Mouse (Mus musculus) kidney, postnatal 0 days (tissue): Measurements from ENCODE around the gene Mtf2. TPM values are rescaled to one million over a fixed set of nuclear protein-coding genes. Genes with fewer than 3 reads are reported as not detected.

Experiments used
- ATAC-seq: fragments of 200-750 bp; cut with Nextera tagmentation; replicated peaks from 2 replicates; pipeline ENCODE4 v1.8.0; 2017; ENCODE audit warnings: low read depth, moderate number of reproducible peaks, moderate TSS enrichment, moderate library complexity; ENCODE audit not compliant: low FRiP score
- DNase-seq: peaks from one replicate; pipeline ENCODE4 v3.0.0-alpha.2; 2016; ENCODE audit warnings: low spot score
- H3K27ac ChIP-seq: fragments of 300-500 bp; sonication (generic); 2 replicates; pipeline ENCODE4 v1.5.1; 2014; ENCODE audit warnings: mild to moderate bottlenecking
- H3K27me3 ChIP-seq: fragments of 300-500 bp; sonication (generic); 2 replicates; pipeline ENCODE4 v1.6.1; 2014; ENCODE audit warnings: low read length, mixed read lengths; ENCODE audit not compliant: insufficient read depth
- H3K36me3 ChIP-seq: fragments of 300-500 bp; sonication (generic); 2 replicates; pipeline ENCODE4 v1.6.1; 2014; ENCODE audit warnings: low read length, mixed read lengths; ENCODE audit not compliant: insufficient read depth
- H3K4me1 ChIP-seq: fragments of 300-500 bp; sonication (generic); replicated peaks from 2 replicates; pipeline ENCODE4 v1.6.1; 2014; ENCODE audit warnings: antibody characterized with exemption, low read length, mixed read lengths; ENCODE audit not compliant: insufficient read depth
- H3K4me2 ChIP-seq: fragments of 300-500 bp; sonication (generic); 2 replicates; pipeline ENCODE4 v1.6.1; 2014; ENCODE audit warnings: mild to moderate bottlenecking, low read length, moderate library complexity, mixed read lengths
- H3K4me3 ChIP-seq: fragments of 300-500 bp; sonication (generic); replicated peaks from 2 replicates; pipeline ENCODE4 v1.5.1; 2014; ENCODE audit warnings: low read depth, low read length
- H3K9ac ChIP-seq: fragments of 300-500 bp; sonication (generic); 2 replicates; pipeline ENCODE4 v1.6.1; 2014; ENCODE audit warnings: low read depth, low read length
- H3K9me3 ChIP-seq: fragments of 300-500 bp; sonication (generic); replicated peaks from 2 replicates; pipeline ENCODE4 v1.6.1; 2016; ENCODE audit warnings: low read length, inconsistent platforms, mixed read lengths
- CTCF ChIP-seq: IDR thresholded peaks from 2 replicates; pipeline ENCODE4 v1.5.1; 2016; ENCODE audit warnings: antibody characterized with exemption, low read depth, mild to moderate bottlenecking, moderate library complexity
- whole genome bisulfite sequencing: fragments of 180-500 bp; shearing (Covaris S2); extraction: QIAGEN DNeasy Blood & Tissue Kit; methylation state at CpG from one replicate; pipeline ENCODE4 v1.1.7; 2014; 5-methylcytosine and 5-hydroxymethylcytosine counted together
- polyA plus RNA-seq: library from polyadenylated mRNA; unstranded; fragments of >200 nt; fragmentation: Nextera tagmentation; extraction: Ambion mirVana; gene quantifications from 2 replicates; pipeline ENCODE4 v1.2.1, GENCODE M21; 2015

Mtf2 gene
- polyA plus RNA-seq, 1 experiment from 2014 or later = 65.8 TPM

- TF ChIP-seq CTCF = peak; percentile 47; the same call in 1 of the 2 replicates
- no peak overlapping the region for H3K27ac ChIP-seq
- 83% methylated on average over 2 of the region's 2 CpGs for WGBS
- H3K4me3 ChIP-seq = no peak overlapping the region
- DNase-seq (no peak), ATAC-seq (no peak)
- H3K36me3 ChIP-seq = no peaks in the 10 kb centered on the region
- H3K9me3 ChIP-seq = no peaks in the 10 kb centered on the region
- no peak overlapping the region for H3K9ac ChIP-seq
- H3K4me2 ChIP-seq = no peak overlapping the region
- H3K27me3 ChIP-seq = no peaks in the 10 kb centered on the region
- H3K4me1 ChIP-seq = no peaks in the 10 kb centered on the region
Observed at GRCm38 (mm10) chr5:108029968-108030367, 35.5 kb upstream of the Mtf2 start.

- ATAC-seq (no peak), DNase-seq (no peak)
- no peak for TF ChIP-seq CTCF
- Histone ChIP-seq H3K9ac (no peak overlapping the region), H3K4me3 (no peak overlapping the region), H3K4me2 (no peak overlapping the region), H3K36me3 (no peaks in the 10 kb centered on the region), H3K27ac (no peak overlapping the region), H3K27me3 (no peaks in the 10 kb centered on the region), H3K4me1 (no peaks in the 10 kb centered on the region), H3K9me3 (no peaks in the 10 kb centered on the region)
- 96% methylated on average over 4 of the region's 4 CpGs for WGBS
Observed at GRCm38 (mm10) chr5:108031267-108031666, 34.2 kb upstream of the Mtf2 start.

- 29% methylated on average over 3 of the region's 4 CpGs for WGBS
- no peaks in the 10 kb centered on the region for H3K27me3 ChIP-seq
- peak; percentile 81 for TF ChIP-seq CTCF
- H3K36me3 ChIP-seq = no peaks in the 10 kb centered on the region
- no peak overlapping the region for H3K9ac ChIP-seq
- peak; percentile 91 for DNase-seq
- H3K4me3 ChIP-seq = no peak overlapping the region
- H3K4me2 ChIP-seq = no peak overlapping the region
- ATAC-seq = 0 out of 2 replicates have a peak, but pooled peaks have one; percentile 7
- H3K27ac ChIP-seq = no peak overlapping the region
- no peaks in the 10 kb centered on the region for H3K4me1 ChIP-seq
- H3K9me3 ChIP-seq = no peaks in the 10 kb centered on the region
Observed at GRCm38 (mm10) chr5:108034194-108034593, 31.3 kb upstream of the Mtf2 start.

GRCm38 (mm10) chr5:108035523-108035922 is 30.0 kb upstream of the Mtf2 start:
- Histone ChIP-seq H3K4me3 (no peak overlapping the region), H3K4me2 (no peak overlapping the region), H3K4me1 (no peaks in the 10 kb centered on the region), H3K36me3 (no peaks in the 10 kb centered on the region), H3K27ac (no peak overlapping the region), H3K27me3 (no peaks in the 10 kb centered on the region), H3K9ac (no peak overlapping the region), H3K9me3 (no peaks in the 10 kb centered on the region)
- DNase-seq (no peak), ATAC-seq (no peak)
- TF ChIP-seq CTCF = no peak
- WGBS = 8% methylated on average over 2 of the region's 2 CpGs

GRCm38 (mm10) chr5:108042061-108042460 is 23.4 kb upstream of the Mtf2 start:
- no peaks in the 10 kb centered on the region for H3K36me3 ChIP-seq
- H3K9ac ChIP-seq = no peak overlapping the region
- no peaks in the 10 kb centered on the region for H3K4me1 ChIP-seq
- no peak overlapping the region for H3K27ac ChIP-seq
- DNase-seq (no peak), ATAC-seq (no peak)
- 87% methylated on average over 5 of the region's 5 CpGs for WGBS
- no peak for TF ChIP-seq CTCF
- H3K27me3 ChIP-seq = no peaks in the 10 kb centered on the region
- no peaks in the 10 kb centered on the region for H3K9me3 ChIP-seq
- H3K4me3 ChIP-seq = no peak overlapping the region
- H3K4me2 ChIP-seq = no peak overlapping the region

- no peak for DNase-seq
- H3K27me3 ChIP-seq = no peaks in the 10 kb centered on the region
- no peaks in the 10 kb centered on the region for H3K9me3 ChIP-seq
- no peak overlapping the region for H3K4me2 ChIP-seq
- WGBS = 17% methylated on average over 1 of the region's 1 CpGs
- no peak for TF ChIP-seq CTCF
- no peaks in the 10 kb centered on the region for H3K36me3 ChIP-seq
- no peaks in the 10 kb centered on the region for H3K4me1 ChIP-seq
- H3K9ac ChIP-seq = no peak overlapping the region
- no peak for ATAC-seq
- no peak overlapping the region for H3K27ac ChIP-seq
- no peak overlapping the region for H3K4me3 ChIP-seq
Observed at GRCm38 (mm10) chr5:108043908-108044307, 21.6 kb upstream of the Mtf2 start.

- Histone ChIP-seq H3K9me3 (no peaks in the 10 kb centered on the region), H3K4me2 (no peak overlapping the region), H3K36me3 (no peaks in the 10 kb centered on the region), H3K27me3 (no peaks in the 10 kb centered on the region), H3K27ac (no peak overlapping the region), H3K4me1 (no peaks in the 10 kb centered on the region), H3K9ac (no peak overlapping the region), H3K4me3 (no peak overlapping the region)
- no peak for ATAC-seq
- 3% methylated on average over 3 of the region's 3 CpGs for WGBS
- no peak for DNase-seq
- TF ChIP-seq CTCF = no peak
Observed at GRCm38 (mm10) chr5:108049711-108050268, 15.7 kb upstream of the Mtf2 start.
